Mouse (Mus musculus) limb, embryonic 14.5 days (tissue): ENCODE results near the gene Dusp3. TPM values are rescaled to one million over a fixed set of nuclear protein-coding genes. Genes with fewer than 3 reads are reported as not detected.

Source experiments
- ATAC-seq: fragments of 200-750 bp; cut with Nextera tagmentation; 2 replicates; pipeline ENCODE4 v1.8.0; 2017; ENCODE audit warnings: low read depth, moderate number of reproducible peaks, moderate TSS enrichment; ENCODE audit not compliant: low FRiP score
- DNase-seq: peaks from one replicate; pipeline ENCODE4 v3.0.0-alpha.2; 2015; ENCODE audit warnings: low spot score
- H3K27ac ChIP-seq: fragments of 300-500 bp; sonication (generic); replicated peaks from 2 replicates; pipeline ENCODE4 v1.5.1; 2014; ENCODE audit warnings: low read depth, mild to moderate bottlenecking, low read length, moderate library complexity, mixed read lengths
- H3K27me3 ChIP-seq: fragments of 300-500 bp; sonication (generic); 2 replicates; pipeline ENCODE4 v1.6.1; 2014; ENCODE audit warnings: low read length, mixed read lengths; ENCODE audit not compliant: control insufficient read depth, insufficient read depth
- H3K36me3 ChIP-seq: fragments of 300-500 bp; sonication (generic); 2 replicates; pipeline ENCODE4 v1.6.1; 2014; ENCODE audit warnings: mild to moderate bottlenecking, low read length, moderate library complexity, mixed read lengths; ENCODE audit not compliant: control insufficient read depth, insufficient read depth
- H3K4me1 ChIP-seq: fragments of 300-500 bp; sonication (generic); 2 replicates; pipeline ENCODE4 v1.6.1; 2014; ENCODE audit warnings: antibody characterized with exemption, low read length, mixed read lengths; ENCODE audit not compliant: control insufficient read depth, insufficient read depth
- H3K4me2 ChIP-seq: fragments of 300-500 bp; sonication (generic); replicated peaks from 2 replicates; pipeline ENCODE4 v1.6.1; 2014; ENCODE audit warnings: low read depth, mild to moderate bottlenecking, low read length, moderate library complexity; ENCODE audit not compliant: severe bottlenecking
- H3K4me3 ChIP-seq: fragments of 300-500 bp; sonication (generic); replicated peaks from 2 replicates; pipeline ENCODE4 v1.5.1; 2014; ENCODE audit warnings: low read length
- H3K9ac ChIP-seq: fragments of 300-500 bp; sonication (generic); 2 replicates; pipeline ENCODE4 v1.6.1; 2014; ENCODE audit warnings: mild to moderate bottlenecking, low read depth, low read length, moderate library complexity; ENCODE audit not compliant: severe bottlenecking
- H3K9me3 ChIP-seq: fragments of 300-500 bp; sonication (generic); 2 replicates; pipeline ENCODE4 v1.6.1; 2016; ENCODE audit warnings: low read length; ENCODE audit not compliant: control insufficient read depth
- POLR2A ChIP-seq: fragments of 200-500 bp; IDR thresholded peaks from 2 replicates; pipeline ENCODE4 v1.8.0; 2012; ENCODE audit warnings: inconsistent platforms, mild to moderate bottlenecking, moderate library complexity, borderline replicate concordance; ENCODE audit not compliant: insufficient read depth, insufficient read length; ENCODE audit errors: extremely low read depth
- WGBS: fragments of 180-500 bp; shearing (Covaris S2); extraction: QIAGEN DNeasy Blood & Tissue Kit; methylation state at CpG from one replicate; pipeline ENCODE4 v1.1.7; 2014; 5-methylcytosine and 5-hydroxymethylcytosine counted together
- polyA plus RNA-seq, 2 experiments: library from polyadenylated mRNA; depleted of rRNA in 1 of 2; stranded (reverse) in 1 of 2; unstranded in 1 of 2; fragments of >200 nt; fragmentation: Nextera tagmentation in 1 of 2; extraction: Ambion mirVana in 1 of 2; gene quantifications; 2 replicates each; pipeline versions ENCODE4 v1.2.1 to v1.2.3; 2012 to 2014

The Dusp3 gene
- 20.1 and 21.1 TPM in 2 replicates for polyA plus RNA-seq (2012; rRNA removed)
- 23.4 and 23.6 TPM in 2 replicates for polyA plus RNA-seq (2014; fragmentation: Nextera tagmentation; extraction: Ambion mirVana)

- Histone ChIP-seq H3K9me3 (no peaks in the 10 kb centered on the region), H3K36me3 (no peaks in the 10 kb centered on the region), H3K27me3 (no peaks in the 10 kb centered on the region), H3K4me3 (no peak within 1 kb of the TSS), H3K9ac (no peak within 1 kb of the TSS), H3K4me1 (0 out of 2 replicates have a peak, but pooled peaks cover 10% of the 10 kb centered on the region), H3K27ac (no peak within 1 kb of the TSS), H3K4me2 (no peak within 1 kb of the TSS)
- no peak for TF ChIP-seq POLR2A
- WGBS, result 89% methylated on average over 3 of the region's 3 CpGs
- no peak for ATAC-seq
- DNase-seq, result no peak
These were observed at the start of gene Dusp3 for GRCm38 (mm10) chr11:101986913-101987312. TSS of gene Dusp3 (minus strand) at chr11:101987013.

GRCm38 (mm10) chr11:102036336-102036735, 49.5 kb upstream of the Dusp3 start:
- Histone ChIP-seq H3K4me1 (no peaks in the 10 kb centered on the region), H3K9me3 (no peaks in the 10 kb centered on the region), H3K4me3 (no peak overlapping the region), H3K27me3 (no peaks in the 10 kb centered on the region), H3K9ac (no peak overlapping the region), H3K4me2 (no peak overlapping the region), H3K27ac (no peak overlapping the region), H3K36me3 (no peaks in the 10 kb centered on the region)
- no peak for TF ChIP-seq POLR2A
- WGBS, result 92% methylated on average over 7 of the region's 7 CpGs
- DNase-seq (no peak), ATAC-seq (no peak)

GRCm38 (mm10) chr11:102035456-102035960, 48.7 kb upstream of the Dusp3 start:
- Histone ChIP-seq H3K4me2 (no peak overlapping the region), H3K27me3 (no peaks in the 10 kb centered on the region), H3K9me3 (no peaks in the 10 kb centered on the region), H3K9ac (no peak overlapping the region), H3K36me3 (no peaks in the 10 kb centered on the region), H3K4me1 (no peaks in the 10 kb centered on the region), H3K27ac (no peak overlapping the region), H3K4me3 (no peak overlapping the region)
- DNase-seq (no peak), ATAC-seq (no peak)
- no peak for TF ChIP-seq POLR2A
- 76% methylated on average over 5 of the region's 5 CpGs for WGBS

GRCm38 (mm10) chr11:102034887-102035286, 48.1 kb upstream of the Dusp3 start:
- H3K27me3 ChIP-seq, result no peaks in the 10 kb centered on the region
- no peaks in the 10 kb centered on the region for H3K36me3 ChIP-seq
- 59% methylated on average over 8 of the region's 8 CpGs for WGBS
- ATAC-seq, result no peak
- H3K9ac ChIP-seq, result no peak overlapping the region
- H3K9me3 ChIP-seq, result no peaks in the 10 kb centered on the region
- no peak overlapping the region for H3K4me3 ChIP-seq
- no peak overlapping the region for H3K27ac ChIP-seq
- no peak for DNase-seq
- no peak overlapping the region for H3K4me2 ChIP-seq
- H3K4me1 ChIP-seq, result no peaks in the 10 kb centered on the region
- TF ChIP-seq POLR2A, result no peak

- WGBS, result 78% methylated on average over 12 of the region's 12 CpGs
- Histone ChIP-seq H3K4me1 (no peaks in the 10 kb centered on the region), H3K27me3 (no peaks in the 10 kb centered on the region), H3K27ac (no peak overlapping the region), H3K4me2 (no peak overlapping the region), H3K9me3 (no peaks in the 10 kb centered on the region), H3K9ac (no peak overlapping the region), H3K4me3 (no peak overlapping the region), H3K36me3 (no peaks in the 10 kb centered on the region)
- ATAC-seq, result no peak
- DNase-seq, result no peak
- TF ChIP-seq POLR2A, result no peak
These were observed 46.3 kb upstream of the Dusp3 start for GRCm38 (mm10) chr11:102033055-102033591.
